Mouse (Mus musculus) megakaryocyte, embryonic 14.5 days (primary cell): ENCODE results near the gene Sfswap.

Experiments
- FLI1 ChIP-seq: IDR thresholded peaks from 2 replicates; pipeline ENCODE4 v1.6.1; 2012; ENCODE audit warnings: low read length, inconsistent platforms, mixed read lengths
- GATA1 ChIP-seq: IDR thresholded peaks from 3 replicates; pipeline ENCODE4 v1.6.1; 2012; ENCODE audit warnings: mixed read lengths, low read length, inconsistent platforms, borderline replicate concordance

- TF ChIP-seq GATA1 (no peak), FLI1 (no peak)
Measured at GRCm38 (mm10) chr5:129527162-129527561, 26.1 kb downstream of the Sfswap start.
